9 mouse cellular contexts compared by ENCODE assay signal in genomic region chr11:98386596-98386995, GRCm38 (mm10). TPM values are rescaled to one million over a fixed set of nuclear protein-coding genes. Genes with fewer than 3 reads are reported as not detected.
A peak's percentile ranks its signal among the peaks of the same experiment; 100 is the strongest.
DNase-seq lines count a peak whose midpoint lies in the region; ATAC-seq and TF ChIP-seq lines count a peak whose summit lies in the region.
"Had no signal": no experiment of that assay in that cellular context is flagged by ENCODE, and none has a peak within 500 bp of the region (broad histone marks: within the 10 kb centered on the region; RNA-seq: fewer than 3 reads in every experiment).

No protein-coding gene starts in this region.

- no peak for ATAC-seq in forebrain, embryonic 13.5 days
- no peak for ATAC-seq in forebrain, embryonic 14.5 days
- no peak for ATAC-seq in neural tube, embryonic 12.5 days (ENCODE audit: low FRiP score, low read depth)
- no peak for ATAC-seq in hindbrain, postnatal 0 days
- ATAC-seq in stomach, postnatal 0 days (ENCODE audit: low FRiP score, low TSS enrichment) = no peak

- no peak overlapping the region for H3K4me3 ChIP-seq in forebrain, embryonic 13.5 days
- no peak overlapping the region for H3K4me3 ChIP-seq in forebrain, embryonic 14.5 days (ENCODE audit: low read depth, low read length)
- no peak overlapping the region for H3K4me3 ChIP-seq in neural tube, embryonic 12.5 days
- H3K4me3 ChIP-seq in hindbrain, postnatal 0 days (ENCODE audit: low read length) = no peak overlapping the region
- H3K4me3 ChIP-seq in stomach, postnatal 0 days (ENCODE audit: low read depth, low read length) = no peak overlapping the region

- H3K27ac ChIP-seq in forebrain, embryonic 13.5 days = no peak overlapping the region
- H3K27ac ChIP-seq in forebrain, embryonic 14.5 days (ENCODE audit: low read depth, low read length) = no peak overlapping the region
- H3K27ac ChIP-seq in neural tube, embryonic 12.5 days = no peak overlapping the region
- no peak overlapping the region for H3K27ac ChIP-seq in hindbrain, postnatal 0 days
- no peak overlapping the region for H3K27ac ChIP-seq in stomach, postnatal 0 days (replicated peaks)
- H3K27ac ChIP-seq: macrophage had no signal

- H3K4me2 ChIP-seq in forebrain, embryonic 13.5 days = peak overlapping the region; percentile 14; the same call in 1 of the 2 replicates
- no peak overlapping the region for H3K4me2 ChIP-seq in forebrain, embryonic 14.5 days (ENCODE audit: low read length)
- H3K4me2 ChIP-seq in neural tube, embryonic 12.5 days (replicated peaks) = peak overlapping the region; percentile 23
- H3K4me2 ChIP-seq in hindbrain, postnatal 0 days (ENCODE audit: low read depth, low read length) = no peak overlapping the region
- H3K4me2 ChIP-seq in stomach, postnatal 0 days (replicated peaks; ENCODE audit: low read depth) = no peak overlapping the region

- H3K9me3 ChIP-seq in forebrain, embryonic 13.5 days (replicated peaks) = no peaks in the 10 kb centered on the region
- no peaks in the 10 kb centered on the region for H3K9me3 ChIP-seq in forebrain, embryonic 14.5 days (replicated peaks; ENCODE audit: control insufficient read depth, low read length)
- H3K9me3 ChIP-seq in neural tube, embryonic 12.5 days = no peaks in the 10 kb centered on the region
- no peaks in the 10 kb centered on the region for H3K9me3 ChIP-seq in hindbrain, postnatal 0 days (ENCODE audit: low read length)
- no peaks in the 10 kb centered on the region for H3K9me3 ChIP-seq in stomach, postnatal 0 days (ENCODE audit: control insufficient read depth, low read length)

- TF ChIP-seq CTCF in hindbrain, postnatal 0 days (IDR thresholded peaks at IDR 0.05; ENCODE audit: low read depth) = peak; percentile 25; the same call in 1 of the 2 replicates
- peak; percentile 42 for TF ChIP-seq CTCF in stomach, postnatal 0 days (IDR thresholded peaks at IDR 0.05; ENCODE audit: low read depth)

- no peak overlapping the region for H3K9ac ChIP-seq in forebrain, embryonic 13.5 days
- H3K9ac ChIP-seq in forebrain, embryonic 14.5 days (ENCODE audit: low read length) = no peak overlapping the region
- peak overlapping the region; percentile 6; the same call in 1 of the 2 replicates for H3K9ac ChIP-seq in neural tube, embryonic 12.5 days
- no peak overlapping the region for H3K9ac ChIP-seq in hindbrain, postnatal 0 days (replicated peaks; ENCODE audit: low read length)
- no peak overlapping the region for H3K9ac ChIP-seq in stomach, postnatal 0 days (ENCODE audit: low read length)

- 0 out of 2 replicates have a peak, but pooled peaks cover 2% of the 10 kb centered on the region for H3K4me1 ChIP-seq in forebrain, embryonic 13.5 days
- no peaks in the 10 kb centered on the region for H3K4me1 ChIP-seq in forebrain, embryonic 14.5 days (ENCODE audit: control insufficient read depth, insufficient read depth, low read length)
- 0 out of 2 replicates have a peak, but pooled peaks cover 6% of the 10 kb centered on the region for H3K4me1 ChIP-seq in neural tube, embryonic 12.5 days
- no peaks in the 10 kb centered on the region for H3K4me1 ChIP-seq in hindbrain, postnatal 0 days (ENCODE audit: insufficient read depth, low read length)
- no peaks in the 10 kb centered on the region for H3K4me1 ChIP-seq in stomach, postnatal 0 days (replicated peaks; ENCODE audit: control insufficient read depth, insufficient read depth)

- WGBS in forebrain, embryonic 13.5 days = 23% methylated on average over 24 of the region's 24 CpGs
- WGBS in forebrain, embryonic 14.5 days = 17% methylated on average over 24 of the region's 24 CpGs
- WGBS in neural tube, embryonic 12.5 days = 16% methylated on average over 24 of the region's 24 CpGs
- WGBS in hindbrain, postnatal 0 days = 21% methylated on average over 24 of the region's 24 CpGs
- WGBS in stomach, postnatal 0 days = 11% methylated on average over 24 of the region's 24 CpGs

- no peak for TF ChIP-seq EP300 in stomach, postnatal 0 days (optimal IDR thresholded peaks at IDR 0.05)

- H3K36me3 ChIP-seq in forebrain, embryonic 13.5 days (ENCODE audit: poor library complexity, severe bottlenecking) = no peaks in the 10 kb centered on the region
- H3K36me3 ChIP-seq in forebrain, embryonic 14.5 days (ENCODE audit: control insufficient read depth, insufficient read depth, low read length) = no peaks in the 10 kb centered on the region
- H3K36me3 ChIP-seq in neural tube, embryonic 12.5 days = 0 out of 2 replicates have a peak, but pooled peaks cover 1% of the 10 kb centered on the region
- no peaks in the 10 kb centered on the region for H3K36me3 ChIP-seq in hindbrain, postnatal 0 days (ENCODE audit: insufficient read depth, low read length)
- H3K36me3 ChIP-seq in stomach, postnatal 0 days (ENCODE audit: control insufficient read depth, insufficient read depth, low read length) = no peaks in the 10 kb centered on the region

- no peak for DNase-seq in forebrain, embryonic 14.5 days (ENCODE audit: low spot score)
- DNase-seq in neural tube, embryonic 10.5 days (ENCODE audit: extremely low spot score, low spot score) = no peak
- no peak for DNase-seq in hindbrain, postnatal 0 days (ENCODE audit: low spot score)
- peak; percentile 45 for DNase-seq in stomach, postnatal 0 days (ENCODE audit: low spot score)
- no peak for DNase-seq in cerebellum, adult 18-20 months
- DNase-seq in kidney, adult 9 months = no peak

- peaks cover 65% of the 10 kb centered on the region for H3K27me3 ChIP-seq in forebrain, embryonic 13.5 days
- H3K27me3 ChIP-seq in forebrain, embryonic 14.5 days (replicated peaks; ENCODE audit: control insufficient read depth, insufficient read depth, low read length) = 0 out of 2 replicates have a peak, but pooled peaks cover 7% of the 10 kb centered on the region
- H3K27me3 ChIP-seq in neural tube, embryonic 12.5 days (replicated peaks) = peaks cover 74% of the 10 kb centered on the region
- peaks cover 5% of the 10 kb centered on the region; the same call in 1 of the 2 replicates for H3K27me3 ChIP-seq in hindbrain, postnatal 0 days (ENCODE audit: insufficient read depth, low read length)
- peaks cover 4% of the 10 kb centered on the region; the same call in 1 of the 2 replicates for H3K27me3 ChIP-seq in stomach, postnatal 0 days (ENCODE audit: control insufficient read depth, insufficient read depth, low read length)

RNA-seq across cellular contexts. Expression of gene Pnmt, which starts 0.3 kb away (rescaled TPM):
- polyA plus RNA-seq in forebrain, embryonic 13.5 days (2015; fragmentation: Nextera tagmentation; extraction: Ambion mirVana) = 0.35 TPM in 1 of 2 replicates, not detected in the other
- 0.32 and 0.36 TPM in 2 replicates for polyA plus RNA-seq in forebrain, embryonic 14.5 days (2014; fragmentation: Nextera tagmentation; extraction: Ambion mirVana)
- 0.49 and 1.2 TPM in 2 replicates for polyA plus RNA-seq in neural tube, embryonic 12.5 days (2016; fragmentation: Nextera tagmentation; extraction: Ambion mirVana)
- total RNA-seq in hindbrain, postnatal 0 days (2014; rRNA removed) = 1.2 and 5.4 TPM in 2 replicates
- 5.4 and 5.5 TPM in 2 replicates for polyA plus RNA-seq in hindbrain, postnatal 0 days (2015; fragmentation: Nextera tagmentation; extraction: Ambion mirVana)
- polyA plus RNA-seq in stomach, postnatal 0 days (2015; fragmentation: Nextera tagmentation; extraction: Ambion mirVana) = not detected in 2 replicates
- polyA plus RNA-seq: macrophage had no signal

RNA-seq across cellular contexts. Expression of gene Tcap, which starts 3.0 kb away (rescaled TPM):
- 0.18 and 0.19 TPM in 2 replicates for polyA plus RNA-seq in forebrain, embryonic 13.5 days (2015; fragmentation: Nextera tagmentation; extraction: Ambion mirVana)
- 0.23 TPM in 1 of 2 replicates, not detected in the other for polyA plus RNA-seq in forebrain, embryonic 14.5 days (2014; fragmentation: Nextera tagmentation; extraction: Ambion mirVana)
- polyA plus RNA-seq in neural tube, embryonic 12.5 days (2016; fragmentation: Nextera tagmentation; extraction: Ambion mirVana) = 2.7 and 2.9 TPM in 2 replicates
- total RNA-seq in hindbrain, postnatal 0 days (2014; rRNA removed) = 0.26 and 4.4 TPM in 2 replicates
- not detected in 2 replicates for polyA plus RNA-seq in hindbrain, postnatal 0 days (2015; fragmentation: Nextera tagmentation; extraction: Ambion mirVana)
- polyA plus RNA-seq in stomach, postnatal 0 days (2015; fragmentation: Nextera tagmentation; extraction: Ambion mirVana) = 0.13 and 0.38 TPM in 2 replicates

RNA-seq across cellular contexts. Expression of gene Pgap3, which starts 13.7 kb away (rescaled TPM):
- 6.7 and 9.2 TPM in 2 replicates for polyA plus RNA-seq in forebrain, embryonic 13.5 days (2015; fragmentation: Nextera tagmentation; extraction: Ambion mirVana)
- 6.1 and 6.9 TPM in 2 replicates for polyA plus RNA-seq in forebrain, embryonic 14.5 days (2014; fragmentation: Nextera tagmentation; extraction: Ambion mirVana)
- polyA plus RNA-seq in neural tube, embryonic 12.5 days (2016; fragmentation: Nextera tagmentation; extraction: Ambion mirVana) = 9.0 and 9.5 TPM in 2 replicates
- 10.6 and 12.0 TPM in 2 replicates for total RNA-seq in hindbrain, postnatal 0 days (2014; rRNA removed)
- 7.8 and 9.2 TPM in 2 replicates for polyA plus RNA-seq in hindbrain, postnatal 0 days (2015; fragmentation: Nextera tagmentation; extraction: Ambion mirVana)
- 11.0 and 13.4 TPM in 2 replicates for polyA plus RNA-seq in stomach, postnatal 0 days (2015; fragmentation: Nextera tagmentation; extraction: Ambion mirVana)

RNA-seq across cellular contexts. Expression of gene Erbb2, which starts 25.7 kb away (rescaled TPM):
- 6.7 and 7.4 TPM in 2 replicates for polyA plus RNA-seq in forebrain, embryonic 13.5 days (2015; fragmentation: Nextera tagmentation; extraction: Ambion mirVana)
- polyA plus RNA-seq in forebrain, embryonic 14.5 days (2014; fragmentation: Nextera tagmentation; extraction: Ambion mirVana) = 5.6 and 5.9 TPM in 2 replicates
- 16.4 and 17.5 TPM in 2 replicates for polyA plus RNA-seq in neural tube, embryonic 12.5 days (2016; fragmentation: Nextera tagmentation; extraction: Ambion mirVana)
- 8.0 and 11.7 TPM in 2 replicates for total RNA-seq in hindbrain, postnatal 0 days (2014; rRNA removed)
- 4.9 and 5.1 TPM in 2 replicates for polyA plus RNA-seq in hindbrain, postnatal 0 days (2015; fragmentation: Nextera tagmentation; extraction: Ambion mirVana)
- 26.9 and 30.7 TPM in 2 replicates for polyA plus RNA-seq in stomach, postnatal 0 days (2015; fragmentation: Nextera tagmentation; extraction: Ambion mirVana)
- polyA plus RNA-seq: macrophage had no signal

RNA-seq across cellular contexts. Expression of gene Stard3, which starts 28.4 kb away (rescaled TPM):
- polyA plus RNA-seq in forebrain, embryonic 13.5 days (2015; fragmentation: Nextera tagmentation; extraction: Ambion mirVana) = 44.0 and 45.5 TPM in 2 replicates
- polyA plus RNA-seq in forebrain, embryonic 14.5 days (2014; fragmentation: Nextera tagmentation; extraction: Ambion mirVana) = 43.8 and 46.6 TPM in 2 replicates
- 45.7 and 47.4 TPM in 2 replicates for polyA plus RNA-seq in neural tube, embryonic 12.5 days (2016; fragmentation: Nextera tagmentation; extraction: Ambion mirVana)
- total RNA-seq in hindbrain, postnatal 0 days (2014; rRNA removed) = 44.0 and 52.4 TPM in 2 replicates
- polyA plus RNA-seq in hindbrain, postnatal 0 days (2015; fragmentation: Nextera tagmentation; extraction: Ambion mirVana) = 28.4 and 31.9 TPM in 2 replicates
- polyA plus RNA-seq in stomach, postnatal 0 days (2015; fragmentation: Nextera tagmentation; extraction: Ambion mirVana) = 24.9 TPM in 2 replicates

Comparison
In these comparisons a context has a peak if more than half of its experiments do, and no peak if none do; other contexts are left out.
1. H3K4me2 ChIP-seq: peak in forebrain, embryonic 13.5 days (single experiment) and neural tube, embryonic 12.5 days (single experiment); none in forebrain, embryonic 14.5 days (single experiment), hindbrain, postnatal 0 days (single experiment) and stomach, postnatal 0 days (single experiment).